Mouse (Mus musculus): ENCODE data around the gene Supt5.

DNA sequence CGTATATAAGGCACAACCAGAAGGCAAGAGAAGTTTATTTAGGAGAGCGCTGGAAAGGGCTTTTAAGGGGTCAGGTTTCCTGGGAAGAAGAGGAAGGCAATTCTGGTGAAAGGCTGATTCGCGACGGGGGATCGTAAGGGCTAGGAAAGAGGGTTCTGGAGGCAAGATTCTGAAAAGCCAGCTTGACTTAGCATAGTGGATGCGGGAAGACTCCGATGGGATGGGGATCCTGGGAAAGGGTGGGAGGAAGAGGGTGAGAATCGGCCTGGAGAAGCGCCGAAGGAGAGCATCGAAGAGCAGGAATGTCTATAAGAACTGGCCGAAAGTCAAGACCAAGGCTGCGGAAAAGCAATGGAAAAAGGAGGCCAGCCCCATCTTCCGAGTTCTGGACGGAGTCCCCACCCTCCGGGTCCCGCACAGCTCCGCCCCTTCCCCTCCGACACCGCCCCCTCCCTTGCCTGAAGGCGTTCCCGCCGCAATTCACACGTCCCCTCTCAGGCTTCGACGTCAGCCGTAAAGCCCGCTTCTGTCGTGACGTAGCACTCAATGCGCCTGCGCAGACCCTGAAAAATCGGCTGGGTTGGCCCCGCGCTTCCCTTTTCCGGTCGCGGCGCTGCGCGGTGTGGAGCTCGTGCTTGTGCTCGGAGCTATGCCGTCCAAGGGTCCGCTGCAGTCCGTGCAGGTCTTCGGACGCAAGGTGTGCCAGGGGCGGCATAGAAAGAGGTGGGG is 11.8 kb upstream of the Supt5 start, which contains the start of gene Rps16:
- TF ChIP-seq TAL1 (IDR thresholded peaks at IDR 0.05; ENCODE audit: low read length): no peak
- no peak for TF ChIP-seq GATA1 (IDR thresholded peaks at IDR 0.05; ENCODE audit: low read length)

Measured in erythroblast, embryonic 14.5 days (primary cell).